Mouse (Mus musculus): ENCODE data around the gene Rbm38. TPM values are rescaled to one million over a fixed set of nuclear protein-coding genes. Genes with fewer than 3 reads are reported as not detected.
A peak's percentile ranks its signal among the peaks of the same experiment; 100 is the strongest.

Rbm38 gene
- polyA plus RNA-seq, 1 experiment: 219 TPM

DNA sequence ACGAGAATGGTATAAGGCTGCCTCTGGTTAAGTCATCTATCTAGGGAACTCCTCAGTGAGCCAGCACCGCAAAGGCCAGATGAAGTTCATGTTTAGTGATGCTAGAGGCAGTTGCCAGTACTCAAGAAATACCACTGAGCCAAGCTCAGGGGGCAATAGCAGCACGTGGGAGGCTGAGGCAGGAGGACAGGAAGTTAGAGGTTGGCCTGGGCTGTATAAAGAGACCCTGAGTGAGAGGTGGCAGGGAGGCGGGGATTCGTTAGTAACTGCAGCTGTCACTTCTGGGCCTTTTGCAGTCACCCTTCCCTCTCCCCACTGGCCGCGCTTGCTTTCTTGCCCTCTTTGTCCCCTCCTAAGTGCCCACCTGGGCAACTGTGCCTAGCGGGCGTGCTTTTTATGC lies 976 bp upstream of the Rbm38 start:
- peak overlapping the region; percentile 28 for H3K27ac ChIP-seq (ENCODE audit: control insufficient read depth, insufficient read depth, low read depth, low read length, poor library complexity)
- TF ChIP-seq CTCF (IDR thresholded peaks at IDR 0.05; ENCODE audit: control insufficient read depth, insufficient read depth, low read length) (no peak), POLR2A (IDR thresholded peaks at IDR 0.05; ENCODE audit: borderline replicate concordance, control insufficient read depth, low read depth, low read length) (no peak)
- peaks cover 13% of the 10 kb centered on the region for H3K4me1 ChIP-seq (ENCODE audit: control insufficient read depth, insufficient read depth, low read length)
- peak overlapping the region; percentile 59 for H3K4me3 ChIP-seq (replicated peaks; ENCODE audit: control insufficient read depth, low read depth, low read length)
- 7% methylated on average over 9 of the region's 9 CpGs for WGBS

GRCm38 (mm10) chr2:173019790-173020189 lies 508 bp upstream of the Rbm38 start:
- H3K27ac ChIP-seq (ENCODE audit: control insufficient read depth, insufficient read depth, low read depth, low read length, poor library complexity): peak overlapping the region; percentile 28
- H3K4me3 ChIP-seq (replicated peaks; ENCODE audit: control insufficient read depth, low read depth, low read length): peak overlapping the region; percentile 59
- peaks cover 14% of the 10 kb centered on the region for H3K4me1 ChIP-seq (ENCODE audit: control insufficient read depth, insufficient read depth, low read length)
- under 1% methylated on average over 29 of the region's 29 CpGs for WGBS
- no peak for TF ChIP-seq CTCF (IDR thresholded peaks at IDR 0.05; ENCODE audit: control insufficient read depth, insufficient read depth, low read length)
- TF ChIP-seq POLR2A (IDR thresholded peaks at IDR 0.05; ENCODE audit: borderline replicate concordance, control insufficient read depth, low read depth, low read length): peak; percentile 30; the same call in 1 of the 2 replicates

GRCm38 (mm10) chr2:173021633-173022055 lies 1.3 kb downstream of the Rbm38 start:
- peak overlapping the region; percentile 90 for H3K27ac ChIP-seq (ENCODE audit: control insufficient read depth, insufficient read depth, low read depth, low read length, poor library complexity)
- peak overlapping the region; percentile 93 for H3K4me3 ChIP-seq (replicated peaks; ENCODE audit: control insufficient read depth, low read depth, low read length)
- under 1% methylated on average over 54 of the region's 54 CpGs for WGBS
- no peak for TF ChIP-seq CTCF (IDR thresholded peaks at IDR 0.05; ENCODE audit: control insufficient read depth, insufficient read depth, low read length)
- TF ChIP-seq POLR2A (IDR thresholded peaks at IDR 0.05; ENCODE audit: borderline replicate concordance, control insufficient read depth, low read depth, low read length): peak; percentile 100
- peaks cover 22% of the 10 kb centered on the region for H3K4me1 ChIP-seq (ENCODE audit: control insufficient read depth, insufficient read depth, low read length)

DNA sequence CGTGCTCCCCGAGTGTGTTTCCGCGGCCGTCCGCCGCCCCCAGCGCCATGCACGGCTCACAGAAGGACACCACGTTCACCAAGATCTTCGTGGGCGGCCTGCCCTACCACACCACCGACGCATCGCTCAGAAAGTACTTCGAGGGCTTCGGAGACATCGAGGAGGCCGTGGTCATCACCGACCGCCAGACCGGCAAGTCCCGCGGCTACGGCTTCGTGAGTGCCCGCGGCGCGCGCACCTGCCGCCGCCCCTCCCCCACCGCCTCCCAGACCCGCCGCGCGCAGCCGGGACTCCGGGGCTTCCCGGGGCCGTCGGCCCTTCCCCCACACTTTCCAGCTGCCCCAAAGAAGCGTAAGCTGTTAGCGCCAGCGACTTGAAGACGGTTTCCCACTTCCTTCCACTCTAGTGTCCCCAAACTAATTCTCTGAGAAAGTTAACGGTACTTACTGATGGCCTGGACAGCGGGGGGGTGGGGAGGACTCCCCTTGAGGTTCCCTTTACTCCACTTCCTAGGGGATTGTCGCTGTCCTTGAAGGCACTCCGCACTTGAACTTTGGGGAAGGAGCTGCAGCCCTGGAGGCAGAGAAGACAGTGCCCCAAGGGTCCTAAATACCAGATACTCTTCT lies 1.9 kb downstream of the Rbm38 start:
- Histone ChIP-seq H3K27ac (ENCODE audit: control insufficient read depth, insufficient read depth, low read depth, low read length, poor library complexity) (peak overlapping the region; percentile 90), H3K4me3 (replicated peaks; ENCODE audit: control insufficient read depth, low read depth, low read length) (peak overlapping the region; percentile 93), H3K4me1 (ENCODE audit: control insufficient read depth, insufficient read depth, low read length) (peaks cover 23% of the 10 kb centered on the region)
- peak; percentile 1; the same call in 1 of the 2 replicates for TF ChIP-seq CTCF (IDR thresholded peaks at IDR 0.05; ENCODE audit: control insufficient read depth, insufficient read depth, low read length)
- no peak for TF ChIP-seq POLR2A (IDR thresholded peaks at IDR 0.05; ENCODE audit: borderline replicate concordance, control insufficient read depth, low read depth, low read length)
- under 1% methylated on average over 51 of the region's 51 CpGs for WGBS

DNA sequence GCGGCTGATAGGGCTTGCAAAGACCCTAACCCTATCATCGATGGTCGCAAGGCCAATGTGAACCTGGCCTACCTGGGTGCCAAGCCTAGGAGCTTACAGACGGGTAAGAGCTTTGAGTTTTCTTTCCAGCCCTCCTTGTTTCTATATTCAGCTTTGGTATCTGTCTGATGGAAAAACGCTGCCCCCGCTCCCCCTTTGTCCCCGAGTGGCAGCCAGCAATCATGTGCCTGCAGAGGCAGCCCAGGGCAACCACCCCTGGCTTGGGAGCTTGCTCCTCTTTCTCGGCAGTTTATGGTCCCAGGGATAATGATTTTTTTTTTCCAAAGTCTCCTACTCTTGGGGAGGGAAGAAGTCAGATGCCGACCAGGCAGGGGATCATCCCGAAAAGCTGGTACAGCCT lies 2.5 kb downstream of the Rbm38 start:
- peak overlapping the region; percentile 90 for H3K27ac ChIP-seq (ENCODE audit: control insufficient read depth, insufficient read depth, low read depth, low read length, poor library complexity)
- H3K4me3 ChIP-seq (replicated peaks; ENCODE audit: control insufficient read depth, low read depth, low read length): peak overlapping the region; percentile 93
- WGBS: 4% methylated on average over 10 of the region's 10 CpGs
- TF ChIP-seq POLR2A (IDR thresholded peaks at IDR 0.05; ENCODE audit: borderline replicate concordance, control insufficient read depth, low read depth, low read length): no peak
- no peak for TF ChIP-seq CTCF (IDR thresholded peaks at IDR 0.05; ENCODE audit: control insufficient read depth, insufficient read depth, low read length)
- peaks cover 29% of the 10 kb centered on the region for H3K4me1 ChIP-seq (ENCODE audit: control insufficient read depth, insufficient read depth, low read length)

DNA sequence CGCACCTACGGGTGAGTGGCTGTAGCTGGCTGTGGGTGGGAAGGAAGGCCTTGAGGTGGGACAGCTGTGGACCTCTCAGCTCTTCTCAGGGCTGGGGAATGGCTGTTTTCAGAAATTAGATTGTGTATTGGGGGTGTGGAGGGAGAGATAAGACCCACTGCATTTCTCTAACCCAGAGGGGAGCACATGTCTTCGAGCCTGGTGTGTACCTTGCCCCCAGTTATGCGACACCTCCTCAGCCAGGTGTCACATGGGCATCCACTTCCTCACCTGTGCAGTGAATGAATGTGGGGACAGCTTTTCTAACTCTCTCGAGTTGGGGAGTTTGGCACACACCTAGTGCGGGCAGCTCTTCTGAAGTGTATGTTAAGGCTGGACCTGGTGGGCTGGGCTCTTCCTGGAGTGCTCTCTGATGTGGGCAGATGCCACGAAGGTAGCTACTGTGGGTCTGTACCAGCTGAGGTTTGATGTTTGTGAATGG lies 3.1 kb downstream of the Rbm38 start:
- peak overlapping the region; percentile 93 for H3K4me3 ChIP-seq (replicated peaks; ENCODE audit: control insufficient read depth, low read depth, low read length)
- 7% methylated on average over 7 of the region's 7 CpGs for WGBS
- TF ChIP-seq CTCF (IDR thresholded peaks at IDR 0.05; ENCODE audit: control insufficient read depth, insufficient read depth, low read length) (no peak), POLR2A (IDR thresholded peaks at IDR 0.05; ENCODE audit: borderline replicate concordance, control insufficient read depth, low read depth, low read length) (no peak)
- peaks cover 33% of the 10 kb centered on the region for H3K4me1 ChIP-seq (ENCODE audit: control insufficient read depth, insufficient read depth, low read length)
- peak overlapping the region; percentile 90 for H3K27ac ChIP-seq (ENCODE audit: control insufficient read depth, insufficient read depth, low read depth, low read length, poor library complexity)

DNA sequence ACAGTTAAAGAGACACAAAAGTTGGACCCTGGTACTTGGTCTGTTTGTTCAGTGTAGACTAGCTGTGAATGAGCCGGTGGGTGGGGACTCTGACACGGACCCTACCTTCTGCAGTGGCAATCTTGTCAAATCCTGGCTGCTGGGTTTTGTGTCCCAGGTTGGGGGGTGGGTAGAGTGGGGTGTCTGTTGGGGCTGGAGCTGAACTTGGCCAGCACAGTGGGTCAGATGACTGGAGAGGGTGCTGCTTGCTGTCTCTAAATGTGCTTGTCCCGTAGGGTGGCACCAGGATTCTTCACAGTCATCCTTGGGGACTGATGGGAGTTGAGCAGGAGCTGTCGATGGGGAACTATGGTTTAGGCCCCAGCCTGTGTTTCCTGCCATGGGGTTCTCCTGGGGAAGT lies 3.7 kb downstream of the Rbm38 start:
- Histone ChIP-seq H3K4me1 (ENCODE audit: control insufficient read depth, insufficient read depth, low read length) (peaks cover 35% of the 10 kb centered on the region), H3K4me3 (replicated peaks; ENCODE audit: control insufficient read depth, low read depth, low read length) (peak overlapping the region; percentile 93), H3K27ac (ENCODE audit: control insufficient read depth, insufficient read depth, low read depth, low read length, poor library complexity) (peak overlapping the region; percentile 90)
- no peak for TF ChIP-seq CTCF (IDR thresholded peaks at IDR 0.05; ENCODE audit: control insufficient read depth, insufficient read depth, low read length)
- TF ChIP-seq POLR2A (IDR thresholded peaks at IDR 0.05; ENCODE audit: borderline replicate concordance, control insufficient read depth, low read depth, low read length): no peak
- 5% methylated on average over 4 of the region's 4 CpGs for WGBS

DNA sequence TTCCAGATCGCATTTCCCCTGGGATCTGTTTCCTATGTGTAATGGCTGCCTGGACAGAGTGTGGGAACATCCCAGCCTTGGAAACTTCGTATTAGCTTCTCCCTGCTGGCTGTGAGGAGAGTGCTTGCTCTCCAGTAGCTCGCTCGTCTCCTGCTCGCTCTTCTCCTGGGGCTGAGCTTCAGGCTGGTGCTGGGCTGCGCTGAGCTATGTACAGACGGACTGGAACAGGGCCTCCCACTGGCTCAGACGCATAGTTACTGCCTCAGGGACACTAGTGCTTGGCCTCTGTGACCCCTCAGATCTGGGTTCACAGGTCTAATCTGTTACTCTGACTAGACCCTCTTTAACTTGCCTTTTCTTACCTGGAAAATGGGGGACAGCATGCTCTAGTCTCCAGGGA lies 4.1 kb downstream of the Rbm38 start:
- Histone ChIP-seq H3K4me1 (ENCODE audit: control insufficient read depth, insufficient read depth, low read length) (peaks cover 33% of the 10 kb centered on the region), H3K4me3 (replicated peaks; ENCODE audit: control insufficient read depth, low read depth, low read length) (peak overlapping the region; percentile 93), H3K27ac (ENCODE audit: control insufficient read depth, insufficient read depth, low read depth, low read length, poor library complexity) (peak overlapping the region; percentile 90; the same call in 1 of the 2 replicates)
- no peak for TF ChIP-seq POLR2A (IDR thresholded peaks at IDR 0.05; ENCODE audit: borderline replicate concordance, control insufficient read depth, low read depth, low read length)
- WGBS: 45% methylated on average over 8 of the region's 8 CpGs

Data from bone marrow, adult 2 months (tissue).